Mouse (Mus musculus) myocyte (in vitro differentiated cells): ENCODE results near the gene Mcur1.

Experiments used
- E2F4 ChIP-seq: IDR thresholded peaks from one replicate; pipeline ENCODE4 v1.6.1; 2011; ENCODE audit warnings: mild to moderate bottlenecking, control low read depth, moderate library complexity; ENCODE audit not compliant: insufficient read depth
- MAX ChIP-seq: IDR thresholded peaks from one replicate; pipeline ENCODE4 v1.6.1; 2011; ENCODE audit warnings: low read depth, mild to moderate bottlenecking, control low read depth
- MYOG ChIP-seq, 3 experiments: IDR thresholded peaks; one replicate each; pipeline ENCODE4 v1.6.1; 2011; ENCODE audit warnings: control low read depth in 2 of 3, low read depth in 2 of 3, mild to moderate bottlenecking in 2 of 3; ENCODE audit not compliant: insufficient read length in 2 of 3, control insufficient read depth in 1 of 3, insufficient read depth in 1 of 3
- POLR2A ChIP-seq: IDR thresholded peaks from one replicate; pipeline ENCODE4 v1.6.1; 2011; ENCODE audit warnings: low read depth, mild to moderate bottlenecking, control low read depth, moderate library complexity; ENCODE audit not compliant: insufficient read length
- REST ChIP-seq: IDR thresholded peaks from one replicate; pipeline ENCODE4 v1.6.1; 2011; ENCODE audit warnings: mild to moderate bottlenecking, control low read depth, moderate library complexity; ENCODE audit not compliant: insufficient read depth, insufficient read length
- SRF ChIP-seq: IDR thresholded peaks from one replicate; pipeline ENCODE4 v1.6.1; 2011; ENCODE audit warnings: low read depth; ENCODE audit not compliant: control insufficient read depth, insufficient read length
- TCF12 ChIP-seq: IDR thresholded peaks from one replicate; pipeline ENCODE4 v1.6.1; 2011; ENCODE audit warnings: mild to moderate bottlenecking, control low read depth; ENCODE audit not compliant: poor library complexity, insufficient read depth, severe bottlenecking

- no peak for TF ChIP-seq SRF
- TF ChIP-seq POLR2A, result no peak
- TF ChIP-seq E2F4, result no peak
- TF ChIP-seq REST, result no peak
- no peak for TF ChIP-seq MAX
- no peak for TF ChIP-seq MYOG (IDR thresholded peaks at IDR 0.05; ENCODE audit: control insufficient read depth in 1 of 3, insufficient read depth in 1 of 3, insufficient read length in 2 of 3, low read depth in 2 of 3)
- no peak for TF ChIP-seq TCF12
Observed at GRCm38 (mm10) chr13:43555321-43555720, 4.7 kb downstream of the Mcur1 start.
